Mouse (Mus musculus) neural tube, embryonic 11.5 days (tissue): ENCODE results near the gene Armc2. TPM values are rescaled to one million over a fixed set of nuclear protein-coding genes. Genes with fewer than 3 reads are reported as not detected.

Experiments
- ATAC-seq: fragments of 200-750 bp; cut with Nextera tagmentation; 2 replicates; pipeline ENCODE4 v1.8.0; 2017; ENCODE audit warnings: moderate number of reproducible peaks, mild to moderate bottlenecking, moderate TSS enrichment, moderate library complexity; ENCODE audit not compliant: insufficient read depth, low FRiP score, low TSS enrichment
- DNase-seq: peaks from one replicate; pipeline ENCODE4 v3.0.0-alpha.2; 2015; ENCODE audit warnings: low spot score
- H3K27ac ChIP-seq: fragments of 300-500 bp; sonication (generic); 2 replicates; pipeline ENCODE4 v1.5.1; 2014; ENCODE audit warnings: low read depth, mild to moderate bottlenecking, low read length
- H3K27me3 ChIP-seq: fragments of 300-500 bp; sonication (generic); 2 replicates; pipeline ENCODE4 v1.6.1; 2014; ENCODE audit warnings: mild to moderate bottlenecking, low read length, mixed read lengths; ENCODE audit not compliant: control insufficient read depth, insufficient read depth
- H3K36me3 ChIP-seq: fragments of 300-500 bp; sonication (generic); 2 replicates; pipeline ENCODE4 v1.6.1; 2014; ENCODE audit warnings: mild to moderate bottlenecking, low read length, moderate library complexity, mixed read lengths; ENCODE audit not compliant: control insufficient read depth, insufficient read depth
- H3K4me1 ChIP-seq: fragments of 300-500 bp; sonication (generic); 2 replicates; pipeline ENCODE4 v1.6.1; 2014; ENCODE audit warnings: low read length, mixed read lengths; ENCODE audit not compliant: control insufficient read depth, insufficient read depth
- H3K4me2 ChIP-seq: fragments of 300-500 bp; sonication (generic); 2 replicates; pipeline ENCODE4 v1.6.1; 2014; ENCODE audit warnings: low read depth, mild to moderate bottlenecking, moderate library complexity
- H3K4me3 ChIP-seq: fragments of 300-500 bp; sonication (generic); 2 replicates; pipeline ENCODE4 v1.5.1; 2014; ENCODE audit warnings: low read depth, low read length
- H3K9ac ChIP-seq: fragments of 300-500 bp; sonication (generic); 2 replicates; pipeline ENCODE4 v1.6.1; 2014; ENCODE audit warnings: mild to moderate bottlenecking, low read length
- H3K9me3 ChIP-seq: fragments of 300-500 bp; sonication (generic); 2 replicates; pipeline ENCODE4 v1.6.1; 2016; ENCODE audit warnings: low read length; ENCODE audit not compliant: control insufficient read depth
- WGBS: fragments of 180-500 bp; shearing (Covaris S2); extraction: QIAGEN DNeasy Blood & Tissue Kit; methylation state at CpG from one replicate; pipeline ENCODE4 v1.1.7; 2014; 5-methylcytosine and 5-hydroxymethylcytosine counted together
- polyA plus RNA-seq: library from polyadenylated mRNA; unstranded; fragments of >200 nt; fragmentation: Nextera tagmentation; extraction: Ambion mirVana; gene quantifications from 2 replicates; pipeline ENCODE4 v1.2.1, GENCODE M21; 2014

The Armc2 gene
- polyA plus RNA-seq, 1 experiment from 2014 or later = 2.2 TPM

- no peak for ATAC-seq
- Histone ChIP-seq H3K9me3 (no peaks in the 10 kb centered on the region), H3K9ac (no peak overlapping the region), H3K36me3 (no peaks in the 10 kb centered on the region), H3K4me1 (no peaks in the 10 kb centered on the region), H3K27me3 (no peaks in the 10 kb centered on the region), H3K4me3 (no peak overlapping the region), H3K4me2 (no peak overlapping the region), H3K27ac (no peak overlapping the region)
- no peak for DNase-seq
- WGBS = 86% methylated on average over 8 of the region's 8 CpGs
Measured at GRCm38 (mm10) chr10:42048648-42049047, 30.4 kb upstream of the Armc2 start.

- WGBS = 87% methylated on average over 10 of the region's 10 CpGs
- Histone ChIP-seq H3K4me3 (no peak overlapping the region), H3K4me2 (no peak overlapping the region), H3K27me3 (no peaks in the 10 kb centered on the region), H3K9me3 (no peaks in the 10 kb centered on the region), H3K4me1 (no peaks in the 10 kb centered on the region), H3K36me3 (no peaks in the 10 kb centered on the region), H3K27ac (no peak overlapping the region), H3K9ac (no peak overlapping the region)
- ATAC-seq (no peak), DNase-seq (no peak)
Measured at GRCm38 (mm10) chr10:42044574-42044973, 26.3 kb upstream of the Armc2 start.

DNA sequence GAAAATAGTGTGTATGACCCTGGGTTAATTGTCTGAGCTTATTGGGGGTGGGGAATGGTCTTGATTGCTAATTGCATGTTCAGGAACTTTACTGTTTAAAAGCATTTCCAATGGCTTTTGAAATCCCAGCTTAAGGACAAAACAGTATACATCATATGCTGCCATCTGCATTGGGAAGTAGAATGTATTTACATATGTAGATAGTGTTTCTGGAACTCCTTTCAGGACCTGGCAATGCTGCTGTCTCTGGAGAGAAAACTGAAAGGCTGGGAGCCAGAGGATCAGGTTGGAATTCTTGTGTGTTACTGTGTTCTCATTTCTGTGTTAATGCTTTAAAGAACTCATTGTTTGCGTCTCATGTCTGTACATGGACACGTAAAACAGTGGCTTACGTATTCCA is 25.1 kb upstream of the Armc2 start:
- no peak overlapping the region for H3K27ac ChIP-seq
- DNase-seq = no peak
- no peak overlapping the region for H3K4me2 ChIP-seq
- H3K9ac ChIP-seq = no peak overlapping the region
- H3K27me3 ChIP-seq = no peaks in the 10 kb centered on the region
- ATAC-seq = no peak
- H3K4me1 ChIP-seq = no peaks in the 10 kb centered on the region
- no peaks in the 10 kb centered on the region for H3K36me3 ChIP-seq
- WGBS = 94% methylated on average over 3 of the region's 3 CpGs
- no peaks in the 10 kb centered on the region for H3K9me3 ChIP-seq
- H3K4me3 ChIP-seq = no peak overlapping the region

DNA sequence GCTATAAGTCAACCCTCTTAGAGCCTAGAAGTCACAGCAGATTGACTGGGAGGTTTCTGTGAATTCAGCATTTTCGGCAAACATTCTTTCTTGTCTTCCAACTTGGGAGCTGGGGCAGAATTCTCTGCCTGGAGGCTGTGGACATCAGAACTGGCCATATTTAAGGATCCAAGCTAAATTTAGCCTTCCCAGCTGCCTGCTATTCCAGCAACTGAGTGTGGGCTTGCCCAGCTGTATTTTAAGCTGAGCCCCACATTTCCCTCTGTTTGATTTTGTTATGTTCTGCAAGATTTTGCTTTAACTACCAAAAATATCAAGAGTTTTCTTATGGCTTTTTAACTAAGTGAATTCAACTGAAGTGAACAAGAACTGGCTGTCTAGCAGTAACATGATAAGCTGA is 24.6 kb upstream of the Armc2 start:
- DNase-seq (no peak), ATAC-seq (no peak)
- Histone ChIP-seq H3K4me3 (no peak overlapping the region), H3K27ac (no peak overlapping the region), H3K4me2 (no peak overlapping the region), H3K9me3 (no peaks in the 10 kb centered on the region), H3K4me1 (no peaks in the 10 kb centered on the region), H3K9ac (no peak overlapping the region), H3K36me3 (no peaks in the 10 kb centered on the region), H3K27me3 (no peaks in the 10 kb centered on the region)
- 73% methylated on average over 1 of the region's 1 CpGs for WGBS

DNA sequence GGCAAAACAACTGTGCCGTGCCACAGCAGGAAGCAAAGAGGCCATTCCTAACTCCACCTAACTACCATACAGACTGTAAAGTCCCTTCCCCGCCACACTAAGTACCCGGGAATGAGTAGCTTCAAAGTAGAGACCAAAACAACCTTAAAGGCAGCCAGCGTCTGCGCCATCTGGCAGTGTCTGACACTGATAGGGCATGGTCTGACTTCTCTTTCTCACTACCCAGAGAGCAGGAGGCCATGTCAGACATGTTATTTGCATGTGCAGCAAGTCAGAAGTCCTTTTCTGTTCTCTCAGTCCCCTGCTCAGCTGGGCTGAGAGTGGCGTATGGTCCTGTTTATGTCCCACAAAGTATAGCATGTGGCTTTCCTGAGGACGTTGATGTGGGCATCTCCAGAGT is 23.8 kb upstream of the Armc2 start:
- WGBS = 57% methylated on average over 7 of the region's 7 CpGs
- DNase-seq (no peak), ATAC-seq (no peak)
- H3K4me2 ChIP-seq = no peak overlapping the region
- H3K9ac ChIP-seq = no peak overlapping the region
- H3K27me3 ChIP-seq = no peaks in the 10 kb centered on the region
- H3K27ac ChIP-seq = no peak overlapping the region
- no peaks in the 10 kb centered on the region; the same call in 1 of the 2 replicates for H3K4me1 ChIP-seq
- no peak overlapping the region for H3K4me3 ChIP-seq
- no peaks in the 10 kb centered on the region for H3K36me3 ChIP-seq
- H3K9me3 ChIP-seq = no peaks in the 10 kb centered on the region

DNA sequence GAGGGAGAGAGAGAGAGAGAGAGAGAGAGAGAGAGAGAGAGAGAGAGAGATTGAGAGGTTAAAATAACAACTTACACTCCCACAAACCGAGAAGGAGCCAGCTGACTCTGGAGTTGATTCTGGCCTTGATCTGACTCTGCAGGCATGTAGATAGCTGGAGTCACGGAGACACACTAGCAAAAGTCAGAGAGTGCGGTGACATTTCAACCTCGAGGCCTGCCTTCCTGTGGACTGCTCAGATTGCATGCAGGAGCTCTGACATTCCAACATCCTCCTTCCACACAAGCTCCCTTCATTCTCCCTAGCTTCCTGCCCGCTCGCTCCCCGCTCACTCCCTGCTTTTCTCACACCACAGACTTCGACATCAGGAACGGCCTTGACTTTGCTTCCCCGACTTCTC is 20.3 kb upstream of the Armc2 start:
- H3K4me2 ChIP-seq = no peak overlapping the region
- H3K27ac ChIP-seq = no peak overlapping the region
- ATAC-seq = no peak
- no peak overlapping the region for H3K4me3 ChIP-seq
- H3K9ac ChIP-seq = no peak overlapping the region
- H3K9me3 ChIP-seq = no peaks in the 10 kb centered on the region
- no peaks in the 10 kb centered on the region; the same call in 1 of the 2 replicates for H3K4me1 ChIP-seq
- 50% methylated on average over 10 of the region's 10 CpGs for WGBS
- DNase-seq = no peak
- H3K36me3 ChIP-seq = no peaks in the 10 kb centered on the region
- H3K27me3 ChIP-seq = no peaks in the 10 kb centered on the region

DNA sequence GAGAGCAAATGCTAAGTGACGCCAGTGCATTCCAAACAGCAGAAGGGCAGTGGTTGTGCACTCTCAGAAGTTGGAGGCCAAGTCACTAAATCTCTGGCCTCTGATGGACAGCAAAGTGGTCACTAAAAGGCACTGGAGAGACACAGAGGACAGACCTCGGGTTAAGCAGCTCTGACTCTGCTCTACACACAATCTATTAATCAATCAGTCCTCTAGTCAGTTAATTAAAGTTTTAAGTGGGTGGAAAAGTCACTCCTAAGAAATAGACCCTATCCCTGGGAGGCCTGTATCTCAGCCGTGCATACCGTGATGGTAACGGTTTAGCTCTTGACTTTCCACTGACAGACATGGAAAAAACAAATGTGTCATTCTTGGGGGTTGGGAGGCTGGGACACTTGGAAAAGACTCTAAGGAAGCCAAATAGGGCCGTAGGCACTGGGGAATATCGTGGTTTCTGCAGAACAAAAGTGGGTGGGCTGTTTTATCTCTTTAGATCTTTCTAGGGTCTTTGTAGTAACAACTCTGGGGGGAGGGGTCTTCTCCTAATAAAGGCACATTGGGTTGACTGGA is 19.1 kb upstream of the Armc2 start:
- Histone ChIP-seq H3K9me3 (no peaks in the 10 kb centered on the region), H3K36me3 (no peaks in the 10 kb centered on the region)

GRCm38 (mm10) chr10:42036846-42037245 is 18.6 kb upstream of the Armc2 start:
- no peak overlapping the region for H3K4me2 ChIP-seq
- H3K9ac ChIP-seq = no peak overlapping the region
- ATAC-seq (no peak), DNase-seq (no peak)
- no peaks in the 10 kb centered on the region for H3K36me3 ChIP-seq
- no peaks in the 10 kb centered on the region for H3K9me3 ChIP-seq
- 59% methylated on average over 4 of the region's 4 CpGs for WGBS
- no peaks in the 10 kb centered on the region for H3K27me3 ChIP-seq
- H3K27ac ChIP-seq = no peak overlapping the region
- no peak overlapping the region for H3K4me3 ChIP-seq
- no peaks in the 10 kb centered on the region; the same call in 1 of the 2 replicates for H3K4me1 ChIP-seq

More for the DNA sequence above, 19.1 kb upstream of the Armc2 start:
- H3K4me1 ChIP-seq = no peaks in the 10 kb centered on the region; the same call in 1 of the 2 replicates
- no peaks in the 10 kb centered on the region for H3K27me3 ChIP-seq
- H3K4me3 ChIP-seq = no peak overlapping the region
- WGBS = 47% methylated on average over 7 of the region's 7 CpGs
- H3K27ac ChIP-seq = no peak overlapping the region
- ATAC-seq (no peak), DNase-seq (no peak)
- no peak overlapping the region for H3K4me2 ChIP-seq
- H3K9ac ChIP-seq = no peak overlapping the region

DNA sequence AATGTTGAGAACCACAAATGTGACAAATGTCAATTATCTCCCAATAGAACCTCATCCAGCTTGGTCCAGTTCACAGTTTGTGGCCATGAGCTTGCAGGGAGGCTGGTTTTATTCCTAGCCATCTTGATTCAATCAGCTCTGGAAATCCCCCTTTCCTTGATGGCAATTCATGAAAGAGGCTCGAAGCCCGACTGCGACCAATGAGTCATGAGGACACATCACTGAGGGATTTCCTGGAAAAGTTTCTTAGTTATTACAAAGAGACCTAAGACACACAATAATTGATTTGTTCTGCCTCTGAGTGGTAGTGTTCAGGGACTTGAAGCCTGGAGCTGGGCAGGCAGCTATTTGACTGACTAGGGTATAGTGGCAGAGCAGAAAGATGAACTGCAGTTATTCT is 15.3 kb upstream of the Armc2 start:
- no peak overlapping the region for H3K27ac ChIP-seq
- no peaks in the 10 kb centered on the region for H3K36me3 ChIP-seq
- no peaks in the 10 kb centered on the region for H3K9me3 ChIP-seq
- H3K4me3 ChIP-seq = no peak overlapping the region
- H3K4me2 ChIP-seq = no peak overlapping the region
- H3K4me1 ChIP-seq = no peaks in the 10 kb centered on the region; the same call in 1 of the 2 replicates
- no peak for DNase-seq
- ATAC-seq = no peak
- no peak overlapping the region for H3K9ac ChIP-seq
- WGBS = 59% methylated on average over 3 of the region's 3 CpGs
- no peaks in the 10 kb centered on the region for H3K27me3 ChIP-seq
